Mouse (Mus musculus): ENCODE results near the gene Ces2g. TPM values are rescaled to one million over a fixed set of nuclear protein-coding genes. Genes with fewer than 3 reads are reported as not detected.

Ces2g gene
- total RNA-seq (2023), result 2.3 and 2.5 TPM in 2 replicates

GRCm38 (mm10) chr8:104961537-104961961, at the start of gene Ces2g:
Gene Ces2g (plus strand): TSS chr8:104961718.

GRCm38 (mm10) chr8:104925972-104926596, 35.4 kb upstream of the Ces2g start, which contains the start of gene Ces2e:
Gene Ces2e (plus strand): TSS chr8:104926260.

GRCm38 (mm10) chr8:104947056-104947455, 14.5 kb upstream of the Ces2g start, which contains the start of gene Ces2f:
Gene Ces2f (plus strand): TSS chr8:104947356.

GRCm38 (mm10) chr8:105000586-105000985, 39.1 kb downstream of the Ces2g start, which contains the start of gene Ces2h:
Gene Ces2h (plus strand): TSS chr8:105000853.

Other genes with a start within 250 kb of the Ces2g start
- not detected in 2 replicates for gene Ces2a, start 227.7 kb upstream of the Ces2g start, total RNA-seq (2023)
- not detected in 2 replicates for gene Ces2b, start 130.1 kb upstream of the Ces2g start, total RNA-seq (2023)
- gene Ces2c, start 114.7 kb upstream of the Ces2g start, total RNA-seq (2023), result not detected in 2 replicates
- gene Ces2e, start 35.5 kb upstream of the Ces2g start, total RNA-seq (2023), result not detected in 2 replicates
- not detected in 2 replicates for gene Ces2f, start 14.4 kb upstream of the Ces2g start, total RNA-seq (2023)
- not detected in 2 replicates for gene Ces2h, start 39.1 kb downstream of the Ces2g start, total RNA-seq (2023)
- gene Ces3a, start 86.9 kb downstream of the Ces2g start, total RNA-seq (2023), result not detected in 2 replicates
- not detected in 2 replicates for gene Ces3b, start 122.0 kb downstream of the Ces2g start, total RNA-seq (2023)
- not detected in 2 replicates for gene Ces4a, start 170.1 kb downstream of the Ces2g start, total RNA-seq (2023)
- 62.9 and 82.1 TPM in 2 replicates for gene Cbfb, start 209.0 kb downstream of the Ces2g start, total RNA-seq (2023)

Measured in neutrophil, adult 65 days (primary cell).